Mouse (Mus musculus) thymus, postnatal 36 days (tissue): Measurements from ENCODE around the gene Olfr181.

ENCODE experiments used
- DNase-seq, 2 experiments: peaks; one replicate each; pipeline ENCODE4 v3.0.0; 2022; ENCODE audit warnings: mixed read lengths in 2 of 2

Gene Olfr181

GRCm38 (mm10) chr16:58928655-58929054, at the start of gene Olfr181:
Gene Olfr181, minus strand, starts transcription at chr16:58928755.
- no peak for DNase-seq

- DNase-seq: no peak
Observed at GRCm38 (mm10) chr16:58929292-58929691, 737 bp upstream of the Olfr181 start, which contains the start of gene Olfr180. Gene Olfr180, minus strand, starts transcription at chr16:58929392.

- DNase-seq: no peak
Observed at GRCm38 (mm10) chr16:58891963-58892362, 36.6 kb downstream of the Olfr181 start, which contains the start of gene Olfr178. Gene Olfr178, minus strand, starts transcription at chr16:58892063.

- DNase-seq: no peak
Observed at GRCm38 (mm10) chr16:58884416-58884815, 44.1 kb downstream of the Olfr181 start.
